Mouse (Mus musculus) brain, embryonic 14.5 days (tissue): ENCODE measurements around the gene Slc25a25. TPM values are rescaled to one million over a fixed set of nuclear protein-coding genes. Genes with fewer than 3 reads are reported as not detected.
A peak's percentile ranks its signal among the peaks of the same experiment; 100 is the strongest.
"Not testable (repeated sequence)": the region's sequence is repeated elsewhere in the genome, so short reads cannot be mapped to it uniquely, and the experiment has no call there.

ENCODE experiments used
- DNase-seq: peaks from one replicate; pipeline ENCODE4 v3.0.0-alpha.2; 2011; ENCODE audit warnings: low read depth
- CTCF ChIP-seq: fragments of 200-500 bp; IDR thresholded peaks from 2 replicates; pipeline ENCODE4 v1.5.1; 2012; ENCODE audit warnings: inconsistent platforms, mild to moderate bottlenecking, moderate library complexity, borderline replicate concordance; ENCODE audit not compliant: insufficient read depth, insufficient read length; ENCODE audit errors: extremely low read depth
- POLR2A ChIP-seq: fragments of 200-500 bp; IDR thresholded peaks from 2 replicates; pipeline ENCODE4 v1.6.1; 2012; ENCODE audit warnings: mild to moderate bottlenecking, inconsistent platforms, borderline replicate concordance; ENCODE audit not compliant: poor library complexity, insufficient read depth, insufficient read length, severe bottlenecking; ENCODE audit errors: extremely low read depth
- polyA plus RNA-seq: library from polyadenylated mRNA; depleted of rRNA; stranded (reverse); fragments of >200 nt; gene quantifications from 2 replicates; pipeline ENCODE4 v1.2.3, GENCODE M21; 2012

Slc25a25 gene
- polyA plus RNA-seq, 1 experiment = 46.1 TPM

DNA sequence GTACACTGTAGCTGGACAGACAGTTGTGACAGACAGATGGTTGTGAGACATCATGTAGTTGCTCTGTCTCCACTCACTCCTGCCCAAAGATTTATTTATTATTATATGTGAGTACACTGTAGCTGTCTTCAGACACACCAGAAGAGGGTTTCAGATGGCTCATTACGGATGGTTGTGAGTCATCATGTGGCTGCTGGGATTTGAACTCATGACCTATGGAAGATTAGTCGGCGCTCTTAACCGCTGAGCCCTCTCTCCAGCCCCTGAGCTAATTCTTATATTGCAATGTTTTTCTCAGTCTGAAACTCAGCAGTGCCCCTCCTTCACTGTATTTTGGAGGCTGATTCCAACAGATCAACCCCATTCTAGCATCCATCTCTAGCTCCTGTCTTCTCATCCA, 34.5 kb upstream of the Slc25a25 start:
- DNase-seq = no peak
- no peak for TF ChIP-seq POLR2A
- TF ChIP-seq CTCF = no peak

DNA sequence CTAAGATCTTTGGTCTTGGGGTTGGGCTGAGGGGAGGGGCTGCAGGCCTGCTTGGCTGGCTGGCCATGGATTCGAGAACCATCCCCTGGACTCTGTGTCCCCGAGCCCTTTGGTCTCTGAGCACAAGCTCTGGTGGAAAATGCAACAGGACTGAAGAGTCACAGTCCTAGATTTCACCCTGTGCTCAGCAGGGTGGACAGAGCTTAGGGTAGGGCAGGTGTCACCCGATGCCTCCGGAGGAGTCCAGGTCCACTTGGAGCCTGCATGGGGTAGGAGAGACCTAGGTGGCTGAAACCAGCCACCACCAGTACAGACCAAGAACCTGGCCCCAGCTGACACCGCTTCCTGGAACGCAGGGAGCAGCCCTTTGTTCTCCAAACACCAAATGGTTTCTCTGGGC, 33.7 kb upstream of the Slc25a25 start:
- DNase-seq = no peak
- TF ChIP-seq CTCF = no peak
- TF ChIP-seq POLR2A = no peak

DNA sequence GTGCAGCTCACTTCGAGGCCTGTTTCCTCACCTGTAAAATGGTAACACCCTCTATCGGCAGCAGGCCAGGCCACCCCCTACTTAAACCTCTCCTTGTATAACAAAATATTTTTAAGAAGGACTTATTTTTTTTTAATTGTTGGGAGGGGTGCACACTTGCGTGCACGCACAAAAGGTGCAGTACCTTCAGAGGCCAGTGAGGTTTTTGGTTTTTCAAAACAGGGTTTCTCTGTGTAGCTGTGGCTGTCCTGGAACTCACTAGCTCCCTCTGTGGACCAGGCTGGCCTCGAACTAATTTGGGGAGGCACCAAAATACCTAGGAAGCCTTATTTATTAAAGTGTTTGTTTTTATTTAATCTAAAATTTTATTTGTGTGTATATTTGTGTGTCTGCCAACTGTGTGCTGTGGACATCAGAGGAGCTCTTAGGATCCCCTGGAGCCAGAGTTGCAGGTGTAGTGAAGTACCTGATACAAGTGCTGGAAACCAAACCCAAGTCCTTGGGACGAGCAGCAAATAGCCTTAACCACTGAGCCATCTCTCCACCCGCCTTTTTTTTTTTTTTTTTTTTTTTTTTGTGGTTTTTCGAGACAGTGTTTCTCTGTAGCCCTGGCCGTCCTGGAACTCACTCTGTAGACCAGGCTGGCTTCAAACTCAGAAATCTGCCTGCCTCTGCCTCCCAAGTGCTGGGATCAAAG, 32.1 kb upstream of the Slc25a25 start:
- no peak for DNase-seq

DNA sequence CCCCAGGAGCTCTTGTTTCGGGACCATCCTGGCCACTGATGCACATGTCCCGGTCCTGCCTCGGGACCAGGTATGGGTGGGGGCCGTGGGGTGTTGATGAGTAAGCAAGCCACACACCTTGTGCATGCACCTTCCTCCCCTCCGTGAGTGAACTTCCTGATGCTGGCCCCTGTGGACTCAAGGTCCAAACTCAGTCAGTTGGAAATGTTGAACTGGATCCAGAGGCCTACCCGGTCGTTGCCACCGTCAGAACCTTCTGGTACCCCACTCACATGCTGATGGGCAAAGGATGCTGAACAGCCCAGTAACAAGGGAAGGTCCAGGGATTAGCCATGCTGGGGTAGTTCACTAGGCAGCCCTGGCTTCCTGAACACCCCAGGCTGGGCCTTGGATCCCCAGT, 31.1 kb upstream of the Slc25a25 start:
- TF ChIP-seq POLR2A (no peak), CTCF (no peak)
- DNase-seq = no peak

More for the DNA sequence above, 32.1 kb upstream of the Slc25a25 start:
- no peak for TF ChIP-seq POLR2A
- TF ChIP-seq CTCF = peak; percentile 8; the same call in 1 of the 2 replicates

DNA sequence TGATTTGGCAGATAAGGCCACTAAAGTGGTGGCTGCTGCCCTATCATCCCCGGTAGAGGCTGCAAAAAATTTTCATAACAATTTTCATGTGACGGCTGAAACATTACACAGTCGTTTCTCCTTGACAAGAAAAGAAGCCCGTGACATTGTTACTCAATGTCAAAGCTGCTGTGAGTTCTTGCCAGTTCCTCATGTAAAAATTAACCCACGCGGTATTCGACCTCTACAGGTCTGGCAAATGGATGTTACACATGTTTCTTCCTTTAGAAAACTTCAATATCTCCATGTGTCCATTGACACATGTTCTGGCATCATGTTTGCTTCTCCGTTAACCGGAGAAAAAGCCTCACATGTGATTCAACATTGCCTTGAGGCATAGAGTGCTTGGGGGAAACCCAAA, 24.1 kb upstream of the Slc25a25 start:
- not testable (repeated sequence) for DNase-seq

DNA sequence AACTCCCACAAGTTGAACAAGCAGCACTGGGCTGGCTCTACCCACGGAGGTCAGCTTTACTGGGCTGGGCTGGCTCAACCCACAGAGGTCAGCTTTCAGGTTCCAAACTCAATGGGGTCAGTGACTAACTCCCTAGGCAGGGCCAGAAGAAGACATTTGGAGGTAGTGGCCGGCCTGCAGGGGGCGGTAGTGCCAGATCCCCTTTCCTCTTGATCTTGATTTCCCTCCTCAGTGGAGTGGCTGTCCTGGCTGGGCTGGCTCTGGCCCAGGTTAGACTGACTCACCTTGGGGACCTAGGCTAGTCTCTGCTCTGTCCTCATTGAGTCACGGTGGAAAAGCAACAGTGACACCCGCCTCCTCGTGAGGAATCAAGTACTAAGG, 20.4 kb upstream of the Slc25a25 start:
- TF ChIP-seq CTCF (0 out of 2 replicates have a peak, but pooled peaks have one; percentile 15), POLR2A (no peak)
- DNase-seq = no peak

DNA sequence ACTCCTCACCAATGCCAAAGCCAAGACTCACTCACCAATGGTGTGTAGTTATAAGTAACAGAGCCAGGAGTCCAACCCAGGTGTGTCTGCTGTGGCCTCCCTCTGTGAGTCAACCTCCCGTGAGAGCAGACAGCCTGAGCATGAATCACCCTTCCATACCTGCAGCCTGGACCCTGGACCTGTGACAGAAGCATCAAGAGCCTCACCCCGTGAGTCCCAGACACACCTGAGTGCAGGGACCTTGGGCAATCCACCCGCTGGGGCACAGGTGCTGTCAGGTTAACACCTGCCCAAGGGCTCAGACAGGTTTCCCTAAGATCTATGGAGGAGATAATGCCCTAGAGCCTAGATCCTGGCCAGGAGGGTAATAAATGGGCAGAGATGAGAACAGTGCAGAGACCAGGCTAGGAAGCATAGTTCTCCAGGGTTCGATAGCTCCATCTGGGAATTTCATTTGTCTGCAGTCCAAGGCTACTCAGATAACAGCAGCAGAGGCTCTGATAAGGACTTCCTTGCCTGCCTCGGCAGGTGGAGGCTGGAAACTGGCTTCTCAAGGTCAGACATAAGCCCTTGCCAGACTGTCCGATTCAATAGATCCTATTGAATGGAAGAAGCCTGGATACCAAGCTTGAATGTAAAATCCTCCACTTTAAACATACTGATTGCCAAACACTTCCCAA, 19.9 kb upstream of the Slc25a25 start:
- DNase-seq = no peak
- TF ChIP-seq POLR2A = no peak
- no peak for TF ChIP-seq CTCF

DNA sequence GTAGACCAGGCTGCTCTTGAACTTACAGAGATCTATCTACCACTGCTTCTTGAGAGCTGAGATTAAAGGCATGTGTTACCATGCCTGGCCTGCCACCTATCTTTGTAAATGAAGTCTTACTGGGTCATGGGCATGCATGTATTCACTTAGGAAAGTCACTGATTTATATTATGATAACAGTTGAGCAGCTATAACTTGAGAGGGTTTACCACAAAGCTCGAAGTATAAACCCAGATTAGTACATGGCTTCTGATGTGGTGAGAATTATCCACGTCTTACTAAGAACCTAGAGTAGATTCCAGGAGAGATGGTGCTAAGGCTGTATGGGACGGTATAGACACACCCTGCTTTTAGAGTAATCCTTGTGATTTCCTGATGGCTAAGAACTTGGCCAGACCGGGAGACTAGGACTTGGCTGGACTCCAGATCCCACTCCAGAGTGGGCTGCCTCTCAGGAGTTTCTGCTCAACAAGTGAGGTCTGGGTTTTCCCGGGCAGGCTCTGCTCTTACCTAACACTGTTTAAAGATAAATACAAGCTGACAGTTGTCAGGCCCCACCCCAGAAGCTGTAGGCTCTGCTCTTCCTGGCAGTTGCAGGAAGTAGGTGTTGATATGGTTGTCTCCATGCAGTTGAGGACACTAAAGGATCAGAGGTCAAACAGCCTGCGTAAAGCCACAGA, 13.1 kb upstream of the Slc25a25 start:
- no peak for TF ChIP-seq CTCF
- no peak for TF ChIP-seq POLR2A
- peak; percentile 7 for DNase-seq

DNA sequence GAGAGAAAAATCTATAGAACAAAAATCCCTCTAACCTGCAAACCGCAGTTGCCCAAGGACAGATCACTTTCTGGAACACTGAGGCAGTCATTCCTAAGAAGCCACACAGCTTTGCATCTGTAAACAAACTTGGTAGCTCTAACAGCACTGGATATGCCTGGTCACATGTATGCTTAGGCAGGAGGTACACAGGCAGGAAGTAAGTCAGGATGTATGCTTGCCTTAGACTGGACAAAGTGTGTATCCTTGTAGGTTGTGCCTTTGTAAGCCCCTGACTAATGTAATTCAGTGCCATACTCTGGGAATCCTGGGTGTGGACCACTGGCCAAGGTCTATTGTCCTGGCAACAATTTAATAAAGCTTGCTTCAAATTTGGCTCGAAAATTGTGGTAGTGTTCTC, 12.5 kb upstream of the Slc25a25 start:
- no peak for DNase-seq
- TF ChIP-seq CTCF (no peak), POLR2A (no peak)

DNA sequence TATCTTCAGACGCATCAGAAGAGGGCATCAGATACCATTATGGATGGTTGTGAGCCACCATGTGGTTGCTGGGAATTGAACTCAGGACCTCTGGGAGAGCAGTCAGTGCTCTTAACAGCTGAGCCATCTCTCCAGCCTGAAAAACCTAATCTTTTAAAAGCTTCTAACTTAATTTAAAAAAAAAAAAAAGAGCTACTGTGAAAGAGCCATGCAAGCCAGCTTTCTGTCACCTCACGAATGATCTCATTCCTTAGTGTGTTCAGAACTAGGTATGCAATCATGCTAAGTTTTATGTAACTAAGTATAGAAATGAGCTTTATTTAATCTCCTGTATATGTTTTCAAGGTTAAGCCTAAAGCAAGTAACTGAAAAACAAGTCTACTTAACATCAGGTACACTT, 8.4 kb upstream of the Slc25a25 start:
- no peak for DNase-seq
- TF ChIP-seq POLR2A (no peak), CTCF (no peak)

DNA sequence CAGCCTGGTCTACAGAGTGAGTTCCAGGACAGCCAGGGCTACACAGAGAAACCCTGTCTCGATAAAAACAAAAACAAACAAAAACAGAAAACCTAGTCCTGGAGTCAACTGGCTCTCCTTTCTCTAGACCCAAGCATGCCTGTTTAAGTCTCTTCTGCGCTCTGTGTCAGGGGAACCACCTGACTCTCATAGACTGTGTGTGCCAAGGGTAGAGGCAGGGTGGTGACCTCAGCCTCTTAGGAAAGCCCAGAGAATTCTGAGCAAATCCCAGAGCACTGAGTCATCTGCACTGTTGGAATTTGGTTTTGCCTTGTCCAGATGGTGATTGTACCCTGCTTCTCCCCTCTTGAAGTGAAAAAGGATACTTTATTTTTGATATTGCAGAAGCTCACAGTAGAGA, 7.1 kb upstream of the Slc25a25 start:
- no peak for DNase-seq
- TF ChIP-seq POLR2A (no peak), CTCF (no peak)

DNA sequence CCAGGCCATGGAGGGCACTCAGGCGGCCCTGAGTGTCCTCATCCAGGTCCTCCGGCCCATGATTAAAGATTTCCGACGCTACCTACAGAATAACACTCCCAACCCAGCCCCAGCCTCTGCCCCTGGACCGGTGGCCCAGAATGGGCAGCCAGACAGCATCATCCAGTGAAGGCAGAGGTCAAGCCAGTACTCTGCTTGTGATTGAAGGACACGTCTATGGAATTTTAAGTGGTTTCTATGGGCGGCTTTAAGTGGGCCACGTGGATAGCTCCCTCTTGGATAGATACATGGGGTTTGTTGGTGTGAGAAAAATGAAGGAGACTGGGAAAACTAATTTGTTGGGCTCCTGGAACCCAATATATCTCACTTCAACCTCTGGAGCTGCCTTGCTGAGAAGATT, 3.9 kb upstream of the Slc25a25 start:
- no peak for TF ChIP-seq CTCF
- TF ChIP-seq POLR2A = no peak

DNA sequence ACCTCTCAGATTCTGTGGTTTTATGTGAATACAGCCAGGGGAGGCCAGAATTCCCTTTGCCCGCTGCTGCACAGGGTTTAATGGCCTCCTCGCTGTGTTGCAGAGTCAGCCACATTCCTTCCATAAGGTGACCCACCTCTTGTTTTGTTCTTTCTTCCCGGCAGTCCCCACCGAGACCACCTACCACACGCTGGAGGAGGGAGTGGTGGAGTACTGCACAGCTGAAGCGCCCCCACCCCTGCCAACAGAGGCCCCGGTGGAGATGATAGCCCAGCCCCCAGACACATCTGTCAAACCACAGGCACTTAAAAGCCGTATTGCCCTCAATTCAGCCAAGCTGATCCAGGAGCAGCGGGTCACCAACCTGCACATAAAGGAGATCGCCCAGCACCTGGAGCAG, 3.4 kb upstream of the Slc25a25 start:
- TF ChIP-seq CTCF (no peak), POLR2A (no peak)

More for the DNA sequence above, 3.9 kb upstream of the Slc25a25 start:
- no peak for DNase-seq

More for the DNA sequence above, 3.4 kb upstream of the Slc25a25 start:
- DNase-seq = no peak
